Mouse (Mus musculus) left cerebral cortex, adult 11 months (tissue): ENCODE results near the gene Colec11.

Experiments used
- DNase-seq: peaks from one replicate; pipeline ENCODE4 v3.0.0; 2022; ENCODE audit warnings: low spot score

Colec11 gene

DNA sequence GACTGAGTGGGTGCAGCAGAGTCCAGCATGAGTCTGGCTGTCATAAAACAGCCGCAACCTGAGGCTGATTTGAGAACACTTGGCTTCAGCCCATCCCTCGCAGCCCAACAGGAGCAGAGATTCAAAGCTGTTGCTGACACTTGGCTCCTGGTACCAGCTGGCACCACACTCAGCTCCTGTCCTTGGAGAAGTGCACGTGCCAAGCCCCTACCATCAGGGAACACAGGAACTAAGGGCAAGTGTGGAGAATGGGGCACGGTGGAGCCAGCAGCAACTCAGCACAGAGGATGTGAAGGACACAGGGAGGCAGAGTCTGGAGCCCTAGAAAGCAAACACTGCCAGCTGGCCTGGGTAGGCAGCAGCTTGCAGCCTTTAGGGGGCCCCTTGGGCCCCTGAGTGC is 20.9 kb downstream of the Colec11 start:
- no peak for DNase-seq

DNA sequence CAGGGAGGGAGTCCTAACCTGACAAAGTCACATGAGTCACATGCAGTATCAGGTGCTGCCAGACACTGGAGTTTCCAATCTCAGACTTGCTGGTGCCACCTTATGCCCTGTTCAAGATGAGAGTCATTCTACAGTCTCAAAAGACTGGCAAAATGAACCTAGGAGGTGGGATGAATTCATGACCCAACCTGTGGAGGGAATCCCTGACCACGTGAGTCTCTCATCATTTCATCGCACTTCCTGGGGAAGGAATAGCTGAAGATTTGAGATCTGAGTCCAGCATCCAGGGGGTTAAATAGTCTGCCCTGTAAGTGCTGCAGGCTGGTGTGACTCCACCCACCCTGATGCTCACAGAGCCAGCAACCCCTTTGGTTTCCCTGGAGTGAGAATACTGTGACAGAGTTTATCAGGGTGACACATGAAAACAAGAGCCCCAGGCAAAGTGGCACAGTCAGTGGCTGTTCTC is 24.6 kb downstream of the Colec11 start:
- DNase-seq = no peak

DNA sequence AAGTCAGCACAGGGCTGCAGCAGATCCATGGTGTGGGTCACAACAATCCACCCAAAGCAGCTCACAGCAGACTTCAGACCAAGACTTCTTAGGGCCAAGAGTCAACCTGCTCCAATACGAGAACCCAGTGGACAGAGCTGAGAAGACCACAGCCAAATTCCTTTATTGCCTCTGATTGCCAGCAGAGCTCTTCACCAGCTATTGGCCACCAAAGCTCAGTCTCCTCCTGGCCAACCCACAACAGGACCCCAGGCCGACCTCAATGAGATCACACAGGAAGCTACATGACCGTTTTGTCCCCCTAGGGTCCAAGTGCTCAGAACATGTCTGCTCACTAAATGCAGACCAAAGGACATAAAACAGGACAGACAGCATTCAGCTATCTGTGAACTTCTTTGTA is 25.1 kb downstream of the Colec11 start:
- DNase-seq = no peak

DNA sequence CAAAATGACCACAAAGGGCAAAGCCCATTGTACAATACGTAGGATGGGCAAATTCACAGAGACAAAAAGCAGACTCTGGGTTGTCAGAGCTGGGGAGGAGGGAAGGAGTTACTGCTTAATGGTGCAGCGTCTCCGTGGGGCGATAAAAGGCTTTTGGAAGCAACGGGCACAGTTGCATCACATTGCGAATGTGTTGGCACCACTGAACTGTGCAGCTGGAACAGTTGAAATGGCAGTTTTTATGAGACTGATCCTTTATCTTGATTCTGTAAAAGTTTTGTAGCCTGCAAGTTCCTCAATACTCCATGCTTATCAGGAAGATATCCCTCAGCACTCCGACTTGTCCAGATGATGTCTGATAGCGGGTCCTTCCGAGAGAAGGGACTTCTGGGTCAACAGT is 25.5 kb downstream of the Colec11 start:
- DNase-seq = no peak

DNA sequence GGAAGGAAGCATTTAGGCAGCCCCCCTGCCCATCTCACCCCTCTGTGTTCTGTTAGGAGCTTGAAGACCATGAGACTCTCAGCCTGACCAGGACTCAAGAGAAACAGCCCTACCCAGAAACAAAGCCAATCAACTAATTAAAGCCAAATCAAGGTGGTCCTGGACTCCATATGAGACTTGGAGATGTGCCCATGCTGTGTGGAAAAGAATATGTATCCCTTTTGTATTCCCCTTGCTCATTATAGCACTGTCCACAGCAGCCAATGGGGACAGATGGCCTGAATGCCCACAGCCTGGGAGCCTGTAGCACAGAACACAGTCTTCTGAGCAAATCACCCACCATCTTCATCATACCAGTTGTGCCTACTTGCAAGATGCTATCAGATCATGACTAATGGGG is 26.3 kb downstream of the Colec11 start:
- no peak for DNase-seq

DNA sequence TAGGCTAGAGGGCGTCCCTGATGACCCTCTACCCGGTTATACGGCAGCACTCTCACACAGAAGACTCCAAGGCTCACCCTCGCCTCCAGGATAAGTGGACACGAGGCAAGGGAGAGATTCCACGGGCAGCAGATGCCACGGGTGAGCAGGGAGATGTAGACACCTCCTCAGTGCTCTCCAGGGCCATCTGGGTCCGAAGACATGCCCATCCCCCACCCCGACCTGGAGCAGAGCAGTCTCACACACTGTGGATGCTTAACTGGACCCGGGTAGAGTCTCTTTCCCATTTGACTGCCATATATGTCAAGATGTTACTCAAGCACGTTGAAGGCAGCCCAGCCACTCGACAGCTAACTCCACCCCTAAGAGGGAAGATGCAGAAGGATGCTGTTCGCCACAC is 32.7 kb downstream of the Colec11 start:
- DNase-seq = no peak

DNA sequence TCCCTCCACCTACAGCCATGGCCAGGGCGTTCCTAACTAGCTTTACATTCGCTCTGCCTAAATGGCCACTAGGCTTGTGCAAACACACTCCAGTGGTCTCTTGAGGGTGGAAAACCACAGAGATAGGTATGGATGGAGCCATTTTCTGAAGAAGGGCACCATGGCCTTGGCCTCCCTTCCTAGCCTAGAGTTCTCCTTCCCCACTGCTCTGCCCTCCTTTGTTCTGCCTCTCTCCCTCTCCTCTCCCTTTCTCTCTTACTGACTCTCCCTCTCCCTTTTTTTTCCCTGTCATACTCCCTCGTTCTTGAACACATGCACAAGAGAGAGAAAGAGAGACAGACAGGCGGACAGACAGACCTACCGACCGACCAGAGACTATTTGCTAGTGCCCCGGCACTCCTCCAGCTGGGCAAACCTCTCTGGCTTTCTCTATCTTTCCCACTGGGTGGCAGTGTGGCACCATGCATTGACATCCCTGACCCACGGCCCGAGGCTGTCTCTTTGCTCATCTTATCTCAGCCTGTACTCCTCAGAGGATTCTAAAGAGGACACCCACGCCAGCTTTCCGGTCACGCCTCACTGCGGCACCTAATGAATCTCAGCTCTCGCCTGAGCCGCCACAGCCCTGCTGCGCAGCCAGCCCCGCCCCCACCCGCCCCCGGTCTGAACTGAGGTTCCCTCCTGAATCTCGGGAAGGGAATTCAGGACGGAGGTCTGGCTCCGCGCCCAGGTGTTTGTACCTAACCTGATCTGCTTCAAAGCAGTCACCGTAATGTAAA is 33.9 kb downstream of the Colec11 start:
- peak; percentile 89 for DNase-seq

DNA sequence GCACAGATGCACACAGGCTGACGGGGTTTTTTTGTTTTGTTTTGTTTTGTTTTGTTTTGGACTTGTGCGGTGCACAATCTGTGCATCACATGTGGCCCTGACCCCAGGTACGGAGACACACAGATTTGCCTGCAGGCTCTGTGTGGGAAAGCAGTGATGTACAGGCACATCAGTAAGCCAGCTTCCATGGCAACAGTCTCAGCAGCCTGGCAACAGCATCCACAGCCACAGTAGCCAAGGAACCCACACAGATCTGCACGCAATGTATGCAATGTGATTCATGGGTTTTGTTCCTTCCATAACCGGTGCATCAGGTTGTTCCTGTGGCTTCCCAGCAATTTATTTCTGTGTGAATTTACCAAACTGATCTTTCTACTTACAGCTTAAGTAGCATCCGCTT is 35.2 kb downstream of the Colec11 start:
- peak; percentile 72 for DNase-seq

DNA sequence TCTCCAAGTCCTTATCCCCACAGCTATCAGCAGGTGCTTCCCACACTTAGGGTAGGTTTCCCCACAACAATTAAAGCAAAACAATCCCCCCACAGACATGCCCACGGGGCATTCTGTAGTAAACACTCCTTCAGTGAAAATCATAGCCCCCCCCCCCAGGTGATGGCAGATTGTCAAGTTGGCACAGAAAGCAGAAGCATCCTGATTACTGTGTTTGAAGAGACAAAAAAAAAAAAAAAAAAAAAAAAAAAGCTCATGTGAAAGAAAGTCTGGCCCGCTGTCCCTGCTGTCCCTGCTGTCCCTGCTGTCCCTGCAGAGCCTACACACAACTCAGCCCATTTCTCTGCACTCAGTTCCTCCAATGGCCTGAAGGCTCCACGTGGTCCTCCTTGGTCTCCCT is 39.1 kb downstream of the Colec11 start:
- DNase-seq = no peak

DNA sequence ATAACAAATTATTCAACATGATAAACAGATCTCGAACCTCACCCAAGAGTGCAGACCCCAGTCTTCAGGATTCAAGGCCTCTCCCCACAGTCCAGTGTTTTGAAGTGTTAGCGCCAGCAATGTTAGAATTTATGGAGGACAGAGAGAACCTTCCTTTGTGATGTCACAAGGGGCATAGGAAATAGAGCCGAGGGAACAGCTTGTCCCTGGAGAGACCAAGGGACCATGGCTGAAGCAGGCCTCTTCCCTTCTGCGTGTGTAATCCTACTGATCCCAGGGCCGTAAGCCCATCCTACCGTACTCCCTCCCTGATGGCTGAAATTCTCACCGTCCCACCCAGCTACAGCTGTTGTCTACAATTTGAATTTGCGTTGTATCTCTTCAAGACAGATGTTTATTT is 40.8 kb downstream of the Colec11 start, which contains the start of gene Allc:
Gene Allc, minus strand, starts transcription at position 101 of the 400 bp plus-strand sequence.
- no peak for DNase-seq

DNA sequence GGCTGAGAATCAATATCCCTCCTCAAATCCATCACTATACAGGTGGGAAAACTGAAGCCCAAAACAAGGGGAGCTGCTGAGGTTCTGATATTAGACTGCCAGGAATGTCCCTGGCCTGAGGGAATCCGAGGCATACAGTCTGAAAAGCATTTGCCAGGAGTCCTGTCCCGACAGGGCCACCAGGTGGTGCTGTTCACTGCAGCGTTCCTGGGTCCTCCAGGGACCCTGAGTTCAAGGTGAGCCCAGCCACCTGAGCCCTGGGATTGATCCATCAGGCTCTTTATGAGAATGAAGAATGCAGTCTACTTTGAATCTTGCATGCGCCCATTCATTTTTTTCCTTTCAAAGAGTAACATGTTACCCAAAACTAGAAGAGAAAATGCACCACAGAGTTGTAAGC is 44.0 kb downstream of the Colec11 start:
- no peak for DNase-seq

DNA sequence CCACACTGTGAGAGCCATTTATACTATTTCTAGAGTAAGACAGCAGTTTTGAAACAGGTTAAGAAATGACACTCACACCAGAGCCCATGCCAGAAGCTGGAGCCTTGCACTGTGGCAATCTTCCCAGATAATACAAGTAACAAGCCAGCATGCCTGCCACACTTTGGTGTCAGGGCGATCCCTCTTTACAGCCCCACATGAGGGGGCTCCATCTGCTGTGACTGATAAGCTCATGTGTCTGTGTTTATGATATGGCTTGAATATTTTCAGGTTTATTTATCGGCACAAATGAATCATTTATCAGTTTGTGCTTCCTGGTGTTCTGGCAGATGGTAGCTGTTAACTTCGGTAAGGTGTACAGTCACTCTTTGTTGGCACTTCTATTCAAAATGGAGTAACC is 45.0 kb downstream of the Colec11 start:
- DNase-seq = no peak

DNA sequence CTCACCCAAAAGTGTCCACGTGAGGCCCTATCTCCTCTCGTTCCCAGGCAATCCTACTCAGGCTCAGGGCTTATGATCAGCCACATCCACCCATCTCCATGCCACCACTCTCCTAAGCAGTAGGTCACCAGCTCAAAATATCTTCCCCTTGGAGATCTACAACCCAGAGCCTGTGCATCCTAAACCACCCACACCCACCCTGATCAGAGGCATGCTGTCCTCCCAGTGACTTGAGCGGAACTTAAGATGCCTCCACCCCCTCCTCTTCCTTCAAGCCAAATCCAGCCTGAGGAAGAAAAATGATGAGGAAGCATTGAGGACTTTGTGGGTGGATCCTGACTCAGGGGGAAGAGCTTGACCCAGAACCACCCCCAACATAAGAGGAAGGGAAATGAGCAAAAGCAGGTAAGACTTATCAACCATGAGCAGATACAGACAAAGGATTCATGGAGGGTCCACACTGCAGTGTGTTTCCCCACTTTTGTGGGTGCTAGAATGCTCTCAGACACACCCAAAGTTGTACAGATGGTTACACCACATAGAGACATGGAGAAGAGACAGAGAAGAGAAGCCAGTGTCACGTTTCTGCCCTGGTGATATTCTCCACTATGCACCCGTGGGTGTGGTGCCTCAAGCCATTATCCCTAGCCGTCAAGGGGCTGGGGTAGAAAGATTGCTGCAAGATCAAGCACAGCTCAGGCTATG is 47.7 kb downstream of the Colec11 start:
- DNase-seq = no peak

DNA sequence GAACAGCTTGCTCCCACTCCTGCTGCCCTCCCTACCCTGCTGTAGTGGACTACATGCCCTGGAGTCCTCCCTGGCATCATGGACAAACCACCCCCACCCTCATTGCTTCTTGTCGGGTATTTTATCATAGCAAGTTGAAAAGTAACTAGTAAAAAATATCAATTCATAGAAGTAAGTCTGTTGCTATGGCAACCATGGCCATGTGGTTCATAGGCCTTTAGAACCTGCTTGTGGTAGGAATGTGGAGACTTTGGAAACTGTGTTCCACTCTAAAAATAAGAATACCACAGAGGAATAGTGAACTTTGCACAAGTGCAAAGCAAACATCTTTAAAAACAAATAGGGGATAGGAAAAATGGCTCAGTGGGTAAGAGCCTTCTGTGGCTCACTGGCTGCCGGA is 50.9 kb downstream of the Colec11 start:
- DNase-seq = no peak

DNA sequence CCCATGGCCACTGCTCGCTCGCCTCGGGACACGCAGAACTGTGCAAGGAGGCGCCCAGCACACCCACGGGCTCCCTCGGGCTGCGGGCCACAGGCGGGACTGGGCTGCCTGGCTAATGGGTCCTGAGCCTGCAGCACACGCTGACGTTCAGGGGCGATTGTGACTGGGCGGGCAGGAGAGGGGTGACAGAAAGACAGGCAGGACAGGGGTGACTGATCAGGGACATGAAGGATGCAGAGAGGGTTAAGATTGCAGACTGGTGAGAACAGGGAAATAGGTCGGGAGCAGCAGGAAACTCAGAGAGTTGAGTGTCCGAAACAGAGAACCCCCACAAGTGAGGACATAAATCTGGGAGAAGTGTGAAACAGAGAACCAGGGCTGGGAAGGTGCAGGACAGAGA is 70.9 kb downstream of the Colec11 start, which contains the start of gene Dcdc2c:
Gene Dcdc2c, minus strand, starts transcription at position 101 of the 400 bp plus-strand sequence.
- no peak for DNase-seq

DNA sequence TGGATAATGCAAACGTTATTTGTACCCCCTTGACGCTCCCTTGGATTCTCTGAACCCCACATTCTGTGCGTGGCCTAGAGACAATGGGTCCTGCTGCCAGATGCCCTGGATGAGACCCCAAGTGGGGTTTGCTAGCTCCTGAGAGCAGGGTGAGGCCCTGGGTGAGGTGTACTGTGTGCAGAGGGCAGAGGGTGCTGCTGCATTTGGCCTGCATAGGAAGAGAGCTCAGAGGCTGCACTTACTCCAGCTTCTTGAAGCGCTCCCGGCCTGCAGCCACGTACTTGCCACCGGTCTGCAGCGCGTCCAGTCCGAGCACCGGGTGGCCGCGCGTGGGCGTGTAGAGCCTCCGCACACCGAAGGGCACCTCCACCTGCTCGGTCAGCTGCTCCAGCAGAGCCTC is 71.4 kb downstream of the Colec11 start:
- DNase-seq = no peak

DNA sequence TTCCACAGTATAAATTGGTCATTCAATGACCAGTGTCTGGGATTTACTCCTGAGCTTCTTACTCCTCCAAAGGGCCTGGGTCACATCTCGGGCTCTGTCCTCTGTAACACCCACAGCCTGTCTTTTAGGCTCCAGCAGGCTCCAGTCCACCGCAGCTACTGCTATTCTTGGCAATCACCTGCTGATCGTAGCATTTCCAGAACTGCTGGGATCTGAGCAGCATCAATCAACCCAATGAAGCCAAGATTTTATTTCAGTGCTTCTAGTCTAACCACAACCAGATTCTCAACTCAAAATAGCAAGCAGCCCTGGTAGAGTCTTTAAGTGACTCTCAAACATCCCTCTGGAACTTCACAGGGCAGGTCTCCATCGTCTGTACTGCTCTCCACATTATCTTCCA is 74.3 kb downstream of the Colec11 start:
- no peak for DNase-seq
